Mouse (Mus musculus): ENCODE measurements around the gene Vmn1r113.
"Not testable (repeated sequence)": the region's sequence is repeated elsewhere in the genome, so short reads cannot be mapped to it uniquely, and the experiment has no call there.

Gene Vmn1r113

DNA sequence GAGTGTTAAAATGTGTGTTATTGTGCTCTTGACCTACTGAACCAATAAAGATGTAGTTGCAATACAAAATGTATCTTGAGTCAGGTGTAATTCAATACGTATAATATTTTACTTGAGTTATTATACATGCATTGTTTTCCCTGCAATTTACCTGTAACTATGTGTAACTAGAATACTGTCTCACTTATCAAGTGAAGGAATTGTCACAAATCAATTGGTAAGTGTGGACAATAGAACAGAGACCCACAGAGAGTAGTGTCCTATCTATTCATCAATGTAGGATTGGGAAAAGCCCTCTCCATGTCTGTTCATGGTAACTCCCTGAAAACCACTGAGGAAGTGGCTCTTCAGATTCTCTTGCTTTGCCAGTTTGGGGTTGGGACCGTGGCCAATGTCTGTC, at the start of gene Vmn1r113:
Gene Vmn1r113, plus strand, starts transcription at position 301 of the 400 bp plus-strand sequence.
- DNase-seq = not testable (repeated sequence)

DNA sequence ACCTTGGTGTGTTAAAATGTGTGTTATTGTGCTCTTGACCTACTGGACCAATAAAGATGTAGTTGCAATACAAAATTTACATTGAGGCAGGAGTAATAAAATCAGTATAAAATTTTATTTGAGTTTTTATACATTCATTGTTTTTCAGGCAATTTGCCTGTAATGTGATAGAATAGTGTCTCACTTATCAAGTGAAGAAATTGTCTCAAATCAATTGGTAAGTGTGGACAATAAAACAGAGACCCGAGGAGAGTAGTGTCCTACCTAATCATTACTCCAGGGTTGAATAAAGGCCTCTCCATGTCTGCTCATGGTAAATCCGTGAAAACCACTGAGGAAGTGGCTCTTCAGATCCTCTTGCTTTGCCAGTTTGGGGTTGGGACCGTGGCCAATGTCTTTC, 16.2 kb upstream of the Vmn1r113 start, which contains the start of gene Vmn1r112:
Gene Vmn1r112, plus strand, starts transcription at position 301 of the 400 bp plus-strand sequence.
- not testable (repeated sequence) for DNase-seq

DNA sequence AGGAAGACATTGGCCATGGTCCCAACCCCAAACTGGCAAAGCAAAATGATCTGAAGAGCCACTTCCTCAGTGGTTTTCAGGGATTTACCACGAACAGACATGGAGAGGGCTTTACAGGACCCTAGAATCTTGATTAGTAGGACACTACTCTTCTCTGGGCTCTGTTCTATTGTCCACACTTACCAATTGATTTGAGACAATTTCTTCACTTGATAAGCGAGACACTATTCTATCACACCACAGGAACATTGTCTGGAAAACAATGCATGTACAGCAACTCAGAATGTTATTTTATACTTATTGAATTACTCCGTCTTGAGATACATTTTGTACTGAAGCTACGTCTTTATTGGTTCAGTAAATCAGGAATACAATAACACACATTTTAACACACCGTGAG, 25.0 kb downstream of the Vmn1r113 start, which contains the start of gene Vmn1r114:
Gene Vmn1r114, minus strand, starts transcription at position 101 of the 400 bp plus-strand sequence.
- DNase-seq = not testable (repeated sequence)

Measured in kidney, postnatal 36 days (tissue).